Mouse (Mus musculus) forebrain, embryonic 11.5 days (tissue): ENCODE measurements around the gene Ugt1a2. TPM values are rescaled to one million over a fixed set of nuclear protein-coding genes. Genes with fewer than 3 reads are reported as not detected.
"Not testable (repeated sequence)": the region's sequence is repeated elsewhere in the genome, so short reads cannot be mapped to it uniquely, and the experiment has no call there.

Source experiments
- ATAC-seq: fragments of 200-750 bp; cut with Nextera tagmentation; replicated peaks from 2 replicates; pipeline ENCODE4 v1.8.0; 2017; ENCODE audit warnings: moderate TSS enrichment; ENCODE audit not compliant: low FRiP score
- DNase-seq: peaks from one replicate; pipeline ENCODE4 v3.0.0-alpha.2; 2017; ENCODE audit warnings: low spot score
- H3K27ac ChIP-seq: fragments of 300-500 bp; sonication (generic); 2 replicates; pipeline ENCODE4 v1.5.1; 2014; ENCODE audit warnings: low read depth, low read length
- H3K27me3 ChIP-seq: fragments of 300-500 bp; sonication (generic); 2 replicates; pipeline ENCODE4 v1.6.1; 2014; ENCODE audit warnings: mild to moderate bottlenecking, low read length, mixed read lengths; ENCODE audit not compliant: control insufficient read depth, insufficient read depth
- H3K36me3 ChIP-seq: fragments of 300-500 bp; sonication (generic); 2 replicates; pipeline ENCODE4 v1.6.1; 2014; ENCODE audit warnings: mild to moderate bottlenecking, low read length, moderate library complexity, mixed read lengths; ENCODE audit not compliant: control insufficient read depth, insufficient read depth
- H3K4me1 ChIP-seq: fragments of 300-500 bp; sonication (generic); replicated peaks from 2 replicates; pipeline ENCODE4 v1.6.1; 2014; ENCODE audit warnings: low read length, mixed read lengths; ENCODE audit not compliant: control insufficient read depth, insufficient read depth
- H3K4me2 ChIP-seq: fragments of 300-500 bp; sonication (generic); 2 replicates; pipeline ENCODE4 v1.6.1; 2014; ENCODE audit warnings: low read depth, mild to moderate bottlenecking, low read length, moderate library complexity, mixed read lengths; ENCODE audit not compliant: severe bottlenecking
- H3K4me3 ChIP-seq: fragments of 300-500 bp; sonication (generic); 2 replicates; pipeline ENCODE4 v1.5.1; 2014; ENCODE audit warnings: low read depth, low read length
- H3K9ac ChIP-seq: fragments of 300-500 bp; sonication (generic); 2 replicates; pipeline ENCODE4 v1.6.1; 2014; ENCODE audit warnings: low read length
- H3K9me3 ChIP-seq: fragments of 300-500 bp; sonication (generic); 2 replicates; pipeline ENCODE4 v1.6.1; 2016; ENCODE audit warnings: low read length, mixed read lengths; ENCODE audit not compliant: control insufficient read depth
- WGBS: fragments of 180-500 bp; shearing (Covaris S2); extraction: QIAGEN DNeasy Blood & Tissue Kit; methylation state at CpG from one replicate; pipeline ENCODE4 v1.1.7; 2014; 5-methylcytosine and 5-hydroxymethylcytosine counted together
- polyA plus RNA-seq: library from polyadenylated mRNA; unstranded; fragments of >200 nt; fragmentation: Nextera tagmentation; extraction: Ambion mirVana; gene quantifications from 2 replicates; pipeline ENCODE4 v1.2.1, GENCODE M21; 2014

The Ugt1a2 gene
- polyA plus RNA-seq, result 0.20 TPM in 1 of 2 replicates, not detected in the other

- no peak within 1 kb of the TSS for H3K4me3 ChIP-seq
- H3K36me3 ChIP-seq, result no peaks in the 10 kb centered on the region
- WGBS, result 84% methylated on average over 7 of the region's 7 CpGs
- no peak within 1 kb of the TSS for H3K27ac ChIP-seq
- DNase-seq (no peak), ATAC-seq (no peak)
- H3K4me1 ChIP-seq, result 0 out of 2 replicates have a peak, but pooled peaks cover 3% of the 10 kb centered on the region
- no peak within 1 kb of the TSS for H3K9ac ChIP-seq
- H3K27me3 ChIP-seq, result no peaks in the 10 kb centered on the region
- H3K9me3 ChIP-seq, result peaks cover 9% of the 10 kb centered on the region; the same call in 1 of the 2 replicates
- no peak within 1 kb of the TSS for H3K4me2 ChIP-seq
Measured at GRCm38 (mm10) chr1:88200456-88200855, at the start of gene Ugt1a2. Ugt1a2 (plus strand) TSS chr1:88200601.

GRCm38 (mm10) chr1:88158430-88158829, 42.0 kb upstream of the Ugt1a2 start:
- Histone ChIP-seq H3K9me3 (no peaks in the 10 kb centered on the region), H3K4me3 (no peak overlapping the region), H3K9ac (no peak overlapping the region), H3K36me3 (no peaks in the 10 kb centered on the region), H3K27me3 (no peaks in the 10 kb centered on the region), H3K4me2 (no peak overlapping the region), H3K4me1 (no peaks in the 10 kb centered on the region), H3K27ac (no peak overlapping the region)
- DNase-seq (no peak), ATAC-seq (no peak)
- WGBS, result 86% methylated on average over 2 of the region's 2 CpGs

GRCm38 (mm10) chr1:88165711-88166110, 34.7 kb upstream of the Ugt1a2 start, which contains the start of gene Ugt1a5:
Ugt1a5 (plus strand) TSS chr1:88166012.
- no peaks in the 10 kb centered on the region for H3K27me3 ChIP-seq
- ATAC-seq, result no peak
- H3K9ac ChIP-seq, result no peak within 1 kb of the TSS
- H3K9me3 ChIP-seq, result no peaks in the 10 kb centered on the region
- no peak for DNase-seq
- H3K4me1 ChIP-seq, result no peaks in the 10 kb centered on the region
- no peaks in the 10 kb centered on the region for H3K36me3 ChIP-seq
- no peak within 1 kb of the TSS for H3K4me3 ChIP-seq
- no peak within 1 kb of the TSS for H3K27ac ChIP-seq
- 81% methylated on average over 5 of the region's 5 CpGs for WGBS
- H3K4me2 ChIP-seq, result no peak within 1 kb of the TSS

- ATAC-seq, DNase-seq: not testable (repeated sequence)
Measured at GRCm38 (mm10) chr1:88172190-88172589, 28.2 kb upstream of the Ugt1a2 start.

GRCm38 (mm10) chr1:88179657-88180056, 20.7 kb upstream of the Ugt1a2 start:
- WGBS, result 90% methylated on average over 1 of the region's 1 CpGs
- no peaks in the 10 kb centered on the region for H3K27me3 ChIP-seq
- no peak overlapping the region for H3K4me2 ChIP-seq
- no peaks in the 10 kb centered on the region for H3K36me3 ChIP-seq
- ATAC-seq (no peak), DNase-seq (no peak)
- H3K4me1 ChIP-seq, result no peaks in the 10 kb centered on the region
- H3K9ac ChIP-seq, result no peak overlapping the region
- H3K27ac ChIP-seq, result no peak overlapping the region
- H3K4me3 ChIP-seq, result no peak overlapping the region
- peaks cover 5% of the 10 kb centered on the region for H3K9me3 ChIP-seq

More at GRCm38 (mm10) chr1:88172190-88172589, 28.2 kb upstream of the Ugt1a2 start:
- not testable (repeated sequence) for H3K4me2 ChIP-seq, H3K27ac ChIP-seq, H3K27me3 ChIP-seq, H3K9ac ChIP-seq, H3K4me1 ChIP-seq, H3K4me3 ChIP-seq, H3K36me3 ChIP-seq, H3K9me3 ChIP-seq
- WGBS, result 93% methylated on average over 5 of the region's 7 CpGs

GRCm38 (mm10) chr1:88186325-88186935, 14.0 kb upstream of the Ugt1a2 start:
- Histone ChIP-seq H3K9ac (no peak overlapping the region), H3K36me3 (no peaks in the 10 kb centered on the region), H3K27ac (no peak overlapping the region), H3K27me3 (no peaks in the 10 kb centered on the region), H3K4me2 (no peak overlapping the region), H3K4me1 (no peaks in the 10 kb centered on the region), H3K9me3 (no peaks in the 10 kb centered on the region), H3K4me3 (no peak overlapping the region)
- WGBS, result 86% methylated on average over 5 of the region's 5 CpGs
- ATAC-seq (no peak), DNase-seq (no peak)

- no peaks in the 10 kb centered on the region for H3K27me3 ChIP-seq
- H3K27ac ChIP-seq, result no peak overlapping the region
- no peaks in the 10 kb centered on the region for H3K4me1 ChIP-seq
- DNase-seq (no peak), ATAC-seq (no peak)
- WGBS, result 66% methylated on average over 3 of the region's 3 CpGs
- no peak overlapping the region for H3K4me3 ChIP-seq
- H3K4me2 ChIP-seq, result no peak overlapping the region
- H3K36me3 ChIP-seq, result no peaks in the 10 kb centered on the region
- no peaks in the 10 kb centered on the region for H3K9me3 ChIP-seq
- no peak overlapping the region for H3K9ac ChIP-seq
Measured at GRCm38 (mm10) chr1:88192136-88192535, 8.3 kb upstream of the Ugt1a2 start.

GRCm38 (mm10) chr1:88195687-88196086, 4.7 kb upstream of the Ugt1a2 start:
- Histone ChIP-seq H3K9ac (no peak overlapping the region), H3K27me3 (no peaks in the 10 kb centered on the region), H3K36me3 (no peaks in the 10 kb centered on the region), H3K4me3 (no peak overlapping the region), H3K27ac (no peak overlapping the region), H3K4me2 (no peak overlapping the region), H3K4me1 (no peaks in the 10 kb centered on the region), H3K9me3 (no peaks in the 10 kb centered on the region)
- WGBS, result 93% methylated on average over 1 of the region's 1 CpGs
- DNase-seq (no peak), ATAC-seq (no peak)

- H3K4me3 ChIP-seq, result no peak overlapping the region
- no peaks in the 10 kb centered on the region for H3K9me3 ChIP-seq
- WGBS, result 77% methylated on average over 3 of the region's 3 CpGs
- no peak overlapping the region for H3K4me2 ChIP-seq
- H3K27ac ChIP-seq, result no peak overlapping the region
- no peaks in the 10 kb centered on the region for H3K27me3 ChIP-seq
- H3K9ac ChIP-seq, result no peak overlapping the region
- ATAC-seq (no peak), DNase-seq (no peak)
- no peaks in the 10 kb centered on the region for H3K36me3 ChIP-seq
- no peaks in the 10 kb centered on the region for H3K4me1 ChIP-seq
Measured at GRCm38 (mm10) chr1:88197443-88197842, 3.0 kb upstream of the Ugt1a2 start.
